Mouse (Mus musculus) CH12.LX (cell line): ENCODE measurements around the gene Snrnp35.

Experiments used
- CTCF ChIP-seq, 2 experiments: IDR thresholded peaks in 1 of 2; conservative IDR thresholded peaks in 1 of 2; 2 replicates each; pipeline ENCODE4 v1.5.1; 2011 to 2012; ENCODE audit warnings: low read depth in 2 of 2, low read length in 2 of 2, improper control_type of control experiment in 1 of 2, inconsistent platforms in 1 of 2, mild to moderate bottlenecking in 1 of 2, moderate library complexity in 1 of 2
- ETS1 ChIP-seq: conservative IDR thresholded peaks from 2 replicates; pipeline ENCODE4 v1.6.1; 2012; ENCODE audit warnings: low read depth, mild to moderate bottlenecking, inconsistent platforms, low read length, improper control_type of control experiment, moderate library complexity
- HCFC1 ChIP-seq: IDR thresholded peaks from 2 replicates; pipeline ENCODE4 v1.6.1; 2012; ENCODE audit warnings: low read depth, mild to moderate bottlenecking, inconsistent platforms, low read length, improper control_type of control experiment
- MEF2A ChIP-seq: IDR thresholded peaks from 2 replicates; pipeline ENCODE4 v1.6.1; 2014; ENCODE audit warnings: low read depth, mild to moderate bottlenecking, inconsistent platforms, low read length, improper control_type of control experiment, borderline replicate concordance
- MXI1 ChIP-seq: IDR thresholded peaks from 2 replicates; pipeline ENCODE4 v1.6.1; 2011; ENCODE audit warnings: mild to moderate bottlenecking, low read depth, low read length, improper control_type of control experiment
- MYC ChIP-seq: IDR thresholded peaks from 2 replicates; pipeline ENCODE4 v1.6.1; 2011; ENCODE audit warnings: low read depth, mild to moderate bottlenecking, improper control_type of control experiment, low read length
- POLR2A ChIP-seq: IDR thresholded peaks from 2 replicates; pipeline ENCODE4 v1.6.1; 2011; ENCODE audit warnings: low read depth, mild to moderate bottlenecking, improper control_type of control experiment, low read length
- POLR2AphosphoS2 ChIP-seq: IDR thresholded peaks from 2 replicates; pipeline ENCODE4 v1.6.1; 2011; ENCODE audit warnings: low read depth, low read length, improper control_type of control experiment
- RAD21 ChIP-seq: IDR thresholded peaks from 2 replicates; pipeline ENCODE4 v1.6.1; 2011; ENCODE audit warnings: low read depth, mild to moderate bottlenecking, low read length, improper control_type of control experiment, moderate library complexity
- UBTF ChIP-seq: IDR thresholded peaks from 2 replicates; pipeline ENCODE4 v1.6.1; 2012; ENCODE audit warnings: low read depth, mild to moderate bottlenecking, inconsistent platforms, low read length, improper control_type of control experiment, moderate library complexity
- ZNF384 ChIP-seq: IDR thresholded peaks from 2 replicates; pipeline ENCODE4 v1.6.1; 2012; ENCODE audit warnings: low read depth, low read length, improper control_type of control experiment, inconsistent platforms

DNA sequence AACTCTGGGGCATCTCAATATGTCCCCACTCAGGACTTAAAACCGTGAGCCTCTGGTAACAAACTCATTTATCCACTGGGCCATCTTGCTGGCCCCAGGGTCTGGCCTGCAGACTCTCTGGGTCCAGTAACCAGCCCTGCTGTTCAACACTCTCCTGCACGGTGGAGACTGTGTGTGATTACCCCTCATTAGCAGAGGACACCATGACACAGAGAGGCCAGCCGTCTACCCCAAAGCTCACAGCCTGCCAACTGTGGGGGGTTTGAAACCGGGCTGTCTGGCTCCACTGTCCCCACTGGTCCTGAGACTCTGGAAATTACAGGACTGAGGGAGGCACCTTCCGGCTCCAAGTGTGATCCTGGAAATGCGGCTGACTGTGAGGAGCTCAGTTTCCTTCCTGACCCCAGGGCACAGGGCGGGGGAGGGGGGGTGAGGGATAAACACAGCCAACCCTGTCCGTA is 46.3 kb downstream of the Snrnp35 start:
- TF ChIP-seq HCFC1, result no peak
- TF ChIP-seq MEF2A, result no peak
- no peak for TF ChIP-seq POLR2A
- no peak for TF ChIP-seq POLR2AphosphoS2
- TF ChIP-seq ZNF384, result no peak
- no peak for TF ChIP-seq CTCF (conservative IDR thresholded peaks at IDR 0.05 in 1 of 2, IDR thresholded peaks at IDR 0.05 in 1 of 2; ENCODE audit: low read depth in 2 of 2, low read length in 2 of 2)
- no peak for TF ChIP-seq MXI1
- TF ChIP-seq RAD21, result no peak
- no peak for TF ChIP-seq MYC
- no peak for TF ChIP-seq UBTF
- no peak for TF ChIP-seq ETS1
